Mouse (Mus musculus): ENCODE data around the gene Tm7sf2. TPM values are rescaled to one million over a fixed set of nuclear protein-coding genes. Genes with fewer than 3 reads are reported as not detected.

Tm7sf2 gene
- total RNA-seq, 2 experiments from 2014 or later = 4.6 TPM

GRCm38 (mm10) chr19:6084478-6085248, 16.5 kb upstream of the Tm7sf2 start, which contains the start of the genes Zfpl1 and Cdca5:
Gene Zfpl1 (minus strand): TSS chr19:6084956.
Gene Cdca5 (plus strand): TSS chr19:6084983.
- TF ChIP-seq CTCF (IDR thresholded peaks at IDR 0.05) = no peak
- intact Hi-C loops (cut with DNase I) = loop anchor here (1.0 to 2.0 kb wide), 2 partner anchors 27 to 32 kb away; partner anchors contain the start of genes Fau and Mrpl49

DNA sequence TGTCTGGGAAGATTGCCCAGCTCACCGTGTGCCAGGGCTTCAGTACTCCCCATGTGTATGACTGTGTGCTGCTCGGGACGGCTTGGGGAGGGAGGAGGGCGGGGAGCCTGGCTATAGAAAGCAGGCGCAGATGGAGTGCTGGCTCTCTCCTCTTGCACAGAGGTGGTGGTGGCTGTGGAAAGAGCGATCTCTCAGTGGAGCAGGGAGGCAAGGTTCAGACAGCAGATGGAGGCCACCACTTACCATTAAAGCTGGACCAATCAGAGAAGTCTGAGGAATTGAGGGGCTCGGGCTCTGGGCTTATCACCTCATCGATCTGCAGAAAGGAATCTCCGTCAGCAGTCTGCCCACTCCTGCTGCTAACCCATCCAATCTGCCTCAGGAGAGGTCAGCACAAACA, 14.0 kb upstream of the Tm7sf2 start, which contains the start of gene Gm28374:
TSS of gene Gm28374 (minus strand) at position 101 of the 400 bp plus-strand sequence.
- H3K27ac ChIP-seq = no peak within 1 kb of the TSS
- DNase-seq = no peak
- no peak within 1 kb of the TSS for H3K4me3 ChIP-seq
- TF ChIP-seq CTCF (IDR thresholded peaks at IDR 0.05) = no peak
- intact Hi-C loops (cut with DNase I) = no loop called here

More at GRCm38 (mm10) chr19:6084478-6085248, 16.5 kb upstream of the Tm7sf2 start, which contains the start of the genes Zfpl1 and Cdca5:
- peak; percentile 96 for DNase-seq
- Histone ChIP-seq H3K27ac (peak within 1 kb of the TSS; percentile 86), H3K4me3 (peak within 1 kb of the TSS; percentile 86)

DNA sequence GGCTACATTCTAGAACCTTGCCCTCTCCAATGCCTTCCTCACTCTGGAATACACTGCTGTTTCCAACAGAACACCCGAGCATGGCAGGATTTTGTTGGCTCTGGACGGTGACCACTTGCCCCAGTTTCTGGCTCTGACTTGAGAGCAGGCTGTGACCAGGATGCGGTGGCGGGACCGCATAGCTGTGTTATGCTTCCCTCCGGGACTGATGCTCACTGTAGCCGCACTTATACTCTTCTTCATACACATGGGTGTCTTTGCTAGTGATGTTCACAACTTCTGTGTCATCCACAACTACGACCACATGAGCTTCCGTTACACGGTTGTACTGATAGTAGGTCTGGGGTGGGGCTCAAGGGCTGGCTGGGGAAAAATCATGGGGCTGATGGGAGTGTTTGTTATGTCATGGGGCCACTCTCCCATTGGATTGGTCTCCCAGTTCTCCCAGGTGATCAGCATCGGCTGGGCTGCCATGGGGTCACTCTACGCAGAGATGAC, 11.9 kb upstream of the Tm7sf2 start, which contains the start of gene Tmem262:
TSS of gene Tmem262 (plus strand) at position 51 of the 498 bp plus-strand sequence.
- intact Hi-C loops (cut with DNase I) = no loop called here
- Histone ChIP-seq H3K4me3 (no peak within 1 kb of the TSS), H3K27ac (no peak within 1 kb of the TSS)
- TF ChIP-seq CTCF (IDR thresholded peaks at IDR 0.05) = no peak
- no peak for DNase-seq

- Histone ChIP-seq H3K27ac (peak within 1 kb of the TSS; percentile 94), H3K4me3 (peak within 1 kb of the TSS; percentile 75)
- intact Hi-C loops (cut with DNase I) = loop anchor here (2.0 kb wide), 1 partner anchor 16 kb away; the partner anchor contains the start of gene Znhit2
- DNase-seq = peak; percentile 88
- TF ChIP-seq CTCF (IDR thresholded peaks at IDR 0.05) = no peak
These were observed 8.6 kb upstream of the Tm7sf2 start, which contains the start of gene Vps51 for GRCm38 (mm10) chr19:6076564-6077393. Gene Vps51 (minus strand): TSS chr19:6077231.

DNA sequence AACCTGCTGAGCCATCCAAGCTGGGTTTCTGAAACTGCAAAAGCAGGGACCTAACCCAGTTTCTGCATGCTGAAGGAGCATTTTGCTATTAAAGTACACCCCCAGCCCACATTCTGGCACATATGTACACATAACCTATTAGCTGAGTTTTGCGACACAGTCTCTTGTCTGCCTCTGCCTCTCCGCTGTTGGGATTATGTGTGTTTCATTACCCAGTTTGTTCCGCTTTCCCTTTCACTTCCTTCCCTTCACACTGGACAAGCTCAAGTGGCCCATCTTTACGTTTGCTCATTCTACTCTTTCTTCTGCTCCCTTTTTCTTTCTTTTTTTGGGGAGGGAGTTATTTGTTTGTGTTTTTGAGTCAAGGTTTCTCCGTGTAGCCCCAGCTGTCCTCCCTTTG, 5.7 kb upstream of the Tm7sf2 start:
- intact Hi-C loops (cut with DNase I) = no loop called here
- TF ChIP-seq CTCF (IDR thresholded peaks at IDR 0.05) = no peak
- DNase-seq = no peak
- Histone ChIP-seq H3K4me3 (no peak overlapping the region), H3K27ac (no peak overlapping the region)

DNA sequence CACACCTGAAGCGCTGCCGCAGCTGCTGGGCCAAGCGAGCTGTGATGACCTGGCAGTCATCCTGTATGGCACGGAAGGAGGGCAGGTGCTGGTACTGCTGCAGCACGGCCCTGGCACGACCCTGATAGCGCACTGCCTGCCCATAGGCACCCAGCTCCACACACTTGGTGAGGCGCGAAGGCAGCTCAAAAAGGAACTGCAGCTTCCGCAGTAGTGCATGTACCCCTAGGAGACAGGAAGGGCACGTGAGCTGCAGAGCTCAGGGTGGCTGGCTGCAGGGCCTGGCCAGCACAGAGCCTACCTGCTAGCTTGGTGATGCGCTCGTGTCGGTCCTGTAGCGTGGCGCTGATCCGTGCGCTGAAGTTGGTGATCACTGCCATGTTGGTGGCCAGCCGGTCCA, 3.1 kb upstream of the Tm7sf2 start:
- DNase-seq = no peak
- intact Hi-C loops (cut with DNase I) = no loop called here
- no peak for TF ChIP-seq CTCF (IDR thresholded peaks at IDR 0.05)
- no peak overlapping the region for H3K4me3 ChIP-seq
- no peak overlapping the region for H3K27ac ChIP-seq

- Histone ChIP-seq H3K4me3 (no peak overlapping the region), H3K27ac (no peak overlapping the region)
- TF ChIP-seq CTCF (IDR thresholded peaks at IDR 0.05) = no peak
- DNase-seq = no peak
- intact Hi-C loops (cut with DNase I) = no loop called here
These were observed 2.5 kb upstream of the Tm7sf2 start for GRCm38 (mm10) chr19:6070571-6071250.

DNA sequence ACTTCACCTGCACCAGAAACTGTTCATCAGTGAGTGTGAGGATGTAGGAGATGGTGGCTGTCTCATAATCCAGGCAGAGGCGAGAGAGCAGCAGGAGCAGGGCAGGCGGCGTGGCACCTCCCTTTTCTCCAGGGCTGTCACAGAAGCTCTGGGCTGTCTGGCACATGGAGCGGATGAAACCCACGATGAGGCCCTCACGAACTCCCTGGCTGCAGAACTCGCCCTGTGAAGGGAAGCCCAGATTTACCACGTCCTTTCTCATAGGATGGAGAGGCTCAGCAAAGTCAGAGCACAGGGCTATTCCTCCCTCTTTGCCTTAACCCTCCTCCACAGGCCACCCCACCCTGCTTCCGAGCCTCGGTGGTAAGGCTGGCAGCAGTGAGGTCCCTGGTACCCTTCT, 1.7 kb upstream of the Tm7sf2 start:
- intact Hi-C loops (cut with DNase I) = no loop called here

DNA sequence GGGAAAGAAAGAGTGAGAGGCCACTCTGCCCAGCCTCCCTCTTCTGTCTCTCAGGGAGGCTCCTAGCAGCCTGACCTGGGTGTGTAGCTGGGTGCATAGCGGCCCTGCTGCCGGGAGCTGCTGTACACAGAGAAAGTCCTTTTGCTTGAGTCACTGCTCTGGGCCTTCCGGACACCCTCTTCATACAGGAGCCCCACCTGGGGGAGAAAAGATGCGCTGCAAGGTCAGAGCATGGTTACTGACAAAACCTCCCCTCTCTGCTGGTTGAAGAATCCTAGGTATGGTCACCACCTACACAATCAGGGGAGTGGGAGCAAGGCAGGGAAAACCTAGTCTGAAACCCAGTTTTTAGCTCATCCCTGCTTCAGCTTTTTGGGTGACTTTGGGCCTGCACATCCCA, 778 bp upstream of the Tm7sf2 start:
- no peak for TF ChIP-seq CTCF (IDR thresholded peaks at IDR 0.05)
- no peak for DNase-seq
- intact Hi-C loops (cut with DNase I) = no loop called here

More for the DNA sequence above, 1.7 kb upstream of the Tm7sf2 start:
- no peak for DNase-seq
- no peak for TF ChIP-seq CTCF (IDR thresholded peaks at IDR 0.05)
- no peak overlapping the region for H3K4me3 ChIP-seq
- H3K27ac ChIP-seq = no peak overlapping the region

GRCm38 (mm10) chr19:6067011-6067723, 1.0 kb downstream of the Tm7sf2 start:
- H3K27ac ChIP-seq = peak overlapping the region; percentile 67
- intact Hi-C loops (cut with DNase I) = no loop called here
- peak; percentile 87 for DNase-seq
- H3K4me3 ChIP-seq = peak overlapping the region; percentile 66
- peak; percentile 89 for TF ChIP-seq CTCF (IDR thresholded peaks at IDR 0.05)

More for the DNA sequence above, 778 bp upstream of the Tm7sf2 start:
- Histone ChIP-seq H3K4me3 (no peak overlapping the region), H3K27ac (no peak overlapping the region)

- TF ChIP-seq CTCF (IDR thresholded peaks at IDR 0.05) = no peak
- Histone ChIP-seq H3K4me3 (peak overlapping the region; percentile 66), H3K27ac (peak overlapping the region; percentile 67)
- intact Hi-C loops (cut with DNase I) = no loop called here
- no peak for DNase-seq
These were observed 1.6 kb downstream of the Tm7sf2 start for GRCm38 (mm10) chr19:6066571-6066970.

Data from gastrocnemius, adult 2 months (tissue).